Mouse (Mus musculus) megakaryocyte, adult 5-6 weeks (primary cell): ENCODE data around the gene Rabgef1. TPM values are rescaled to one million over a fixed set of nuclear protein-coding genes. Genes with fewer than 3 reads are reported as not detected.

Experiments used
- ATAC-seq: 2 replicates; pipeline ENCODE4 v1.8.0; 2016; ENCODE audit warnings: mild to moderate bottlenecking, inconsistent platforms; ENCODE audit not compliant: poor library complexity, severe bottlenecking
- total RNA-seq, 2 experiments: library from RNA; stranded (forward) in 1 of 2; stranded (reverse) in 1 of 2; fragments of 153-499, 151-499 nt in 1 of 2; fragments of 221-1000, 200-1000 nt in 1 of 2; gene quantifications; 2 replicates each; pipeline versions ENCODE4 v1.2.3 to v1.2.4; 2015 to 2017

The Rabgef1 gene
- total RNA-seq, 2 experiments from 2014 or later: 16.8 to 19.9 TPM

GRCm38 (mm10) chr5:130170666-130171422 lies 754 bp upstream of the Rabgef1 start:
- peak; percentile 22 for ATAC-seq

GRCm38 (mm10) chr5:130171956-130172601 lies 481 bp downstream of the Rabgef1 start:
- peak; percentile 65 for ATAC-seq

- ATAC-seq: no peak
Measured at GRCm38 (mm10) chr5:130173012-130173411, 1.4 kb downstream of the Rabgef1 start.

- ATAC-seq: no peak
Measured at GRCm38 (mm10) chr5:130177871-130178270, 6.3 kb downstream of the Rabgef1 start.

DNA sequence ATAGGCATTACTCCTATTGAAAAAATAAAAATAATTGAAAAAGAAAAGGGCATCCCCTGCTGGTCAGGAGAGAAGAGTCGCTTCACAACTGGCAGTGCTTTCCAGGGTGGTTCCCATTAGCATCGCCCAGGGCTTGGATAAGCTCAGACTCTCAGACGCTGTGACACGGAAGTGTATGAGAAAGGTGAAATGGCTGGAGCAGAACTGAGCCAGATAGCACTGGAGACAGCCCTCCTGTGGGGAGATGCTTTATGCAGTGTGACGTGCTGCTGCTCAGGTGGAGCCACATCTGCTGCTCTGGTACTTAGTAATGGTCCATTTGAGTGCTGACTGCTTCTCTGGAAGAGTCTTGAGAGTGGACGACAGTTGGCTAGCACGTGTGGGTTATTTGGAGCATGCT lies 8.8 kb downstream of the Rabgef1 start:
- ATAC-seq: no peak

- ATAC-seq: no peak
Measured at GRCm38 (mm10) chr5:130181740-130182540, 10.3 kb downstream of the Rabgef1 start.

DNA sequence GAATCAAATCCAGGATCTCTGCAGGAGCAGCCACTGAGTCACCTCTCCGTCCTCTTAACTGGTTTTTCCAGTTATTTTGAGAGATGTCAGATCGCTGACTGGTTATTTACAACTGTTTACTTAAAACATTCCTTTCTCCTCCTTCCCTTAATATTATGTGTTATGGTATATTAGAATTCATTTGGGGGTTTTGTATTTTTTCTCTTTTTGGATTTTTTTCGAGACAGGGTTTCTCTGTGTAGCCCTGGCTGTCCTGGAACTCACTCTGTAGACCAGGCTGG lies 10.9 kb downstream of the Rabgef1 start:
- no peak for ATAC-seq

DNA sequence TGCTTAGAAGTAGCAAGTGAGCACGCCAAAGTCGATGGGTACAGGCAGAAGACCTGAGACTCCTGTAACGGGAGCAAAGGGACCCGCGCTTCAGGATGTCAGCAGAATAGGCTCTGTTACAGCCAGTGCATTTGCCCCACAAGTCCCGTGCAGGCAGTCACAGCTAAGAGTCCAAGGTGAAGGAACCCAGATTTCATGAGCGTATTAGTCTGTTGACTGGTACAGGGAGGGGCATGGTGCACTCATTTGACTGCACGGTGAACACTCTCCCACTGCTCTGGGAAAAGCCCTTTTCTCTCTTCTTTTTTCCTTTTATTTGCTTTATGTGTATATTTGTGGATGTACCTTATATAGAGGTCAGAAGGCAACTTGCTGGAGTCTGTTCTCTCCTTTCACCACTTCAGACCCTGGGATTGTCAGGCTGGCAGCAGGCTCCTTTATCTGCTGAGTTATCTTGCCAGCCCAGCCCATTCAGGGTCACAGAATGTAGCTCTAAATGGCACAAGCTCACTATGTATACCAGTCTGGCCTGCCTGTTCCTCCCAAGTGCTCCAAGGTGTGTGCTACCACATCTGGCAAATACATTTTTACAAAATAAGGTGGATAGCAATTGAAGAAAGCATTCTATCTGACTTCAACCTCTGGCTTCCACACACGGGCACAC lies 12.7 kb downstream of the Rabgef1 start:
- no peak for ATAC-seq

GRCm38 (mm10) chr5:130185312-130185711 lies 13.7 kb downstream of the Rabgef1 start:
- ATAC-seq: no peak

DNA sequence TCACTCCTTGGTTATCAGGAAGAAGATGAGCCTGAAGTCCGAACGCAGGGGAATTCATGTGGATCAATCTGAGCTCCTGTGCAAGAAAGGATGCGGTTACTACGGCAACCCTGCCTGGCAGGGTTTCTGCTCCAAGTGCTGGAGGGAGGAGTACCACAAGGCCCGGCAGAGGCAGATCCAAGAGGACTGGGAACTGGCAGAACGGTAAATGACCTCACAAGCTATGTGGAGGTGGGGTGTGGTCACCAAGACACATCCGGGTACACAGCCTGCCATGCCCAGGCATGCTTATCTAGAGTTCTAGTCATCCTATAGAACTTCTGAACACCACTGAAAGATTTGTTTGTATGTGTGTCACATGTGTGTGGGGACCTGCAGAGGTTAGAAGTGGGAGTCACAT lies 15.8 kb downstream of the Rabgef1 start:
- no peak for ATAC-seq

DNA sequence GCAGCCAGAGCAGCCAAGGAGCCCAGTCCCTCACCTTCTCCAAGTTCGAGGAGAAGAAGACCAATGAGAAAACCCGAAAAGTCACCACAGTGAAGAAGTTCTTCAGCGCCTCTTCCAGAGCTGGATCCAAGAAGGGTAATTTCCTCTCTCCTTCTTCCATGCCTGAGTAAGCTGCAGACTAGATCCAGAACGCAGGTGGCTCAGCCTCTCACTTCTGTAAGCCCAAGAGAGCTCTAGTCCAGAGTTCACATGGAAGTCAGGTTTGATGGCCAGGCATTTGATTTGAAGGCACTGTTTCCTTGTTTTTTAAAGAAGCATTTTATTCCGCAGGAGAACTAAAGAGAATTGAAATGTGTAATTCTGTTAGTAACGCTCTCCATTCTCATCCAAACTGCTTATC lies 19.3 kb downstream of the Rabgef1 start:
- no peak for ATAC-seq

DNA sequence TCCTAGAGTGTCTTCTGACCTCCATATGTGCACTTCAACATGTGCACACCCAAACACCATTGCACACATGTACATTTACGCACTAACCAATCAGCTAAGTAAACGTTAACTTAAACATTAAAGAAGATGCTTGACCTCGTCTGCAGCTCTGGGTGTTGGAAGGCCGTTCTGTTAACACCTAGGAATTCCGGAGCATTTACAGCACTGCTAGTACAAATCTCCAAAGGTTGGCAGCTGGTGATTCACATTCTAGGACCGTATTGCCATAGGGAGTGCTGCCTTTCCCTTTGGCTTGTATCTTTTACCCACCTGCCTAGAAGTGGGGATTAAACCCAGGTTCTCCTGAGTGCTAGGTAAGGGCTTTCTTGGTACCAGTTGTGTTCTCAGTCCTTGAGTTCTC lies 20.3 kb downstream of the Rabgef1 start:
- no peak for ATAC-seq

GRCm38 (mm10) chr5:130192356-130192944 lies 20.9 kb downstream of the Rabgef1 start:
- ATAC-seq: no peak

DNA sequence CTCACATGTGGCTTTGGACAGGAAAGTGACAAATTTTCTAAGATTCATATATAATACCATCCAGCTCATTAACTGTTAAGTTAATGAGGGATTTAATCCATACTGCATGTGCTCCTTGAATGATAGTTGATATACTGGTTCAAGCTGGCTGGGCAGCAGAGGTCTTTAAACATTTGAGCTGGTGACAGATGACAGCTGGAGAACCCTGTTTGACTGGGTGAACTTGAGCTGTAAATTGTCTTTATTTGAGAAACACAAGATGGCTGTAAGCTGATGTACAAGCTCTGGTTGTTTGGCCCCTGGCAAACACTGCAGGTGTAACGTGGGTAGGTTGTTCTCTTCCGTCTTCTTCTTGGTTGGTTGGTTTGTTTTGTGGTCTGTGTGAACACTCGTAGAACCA lies 22.2 kb downstream of the Rabgef1 start:
- ATAC-seq: no peak

- no peak for ATAC-seq
Measured at GRCm38 (mm10) chr5:130196307-130196706, 24.7 kb downstream of the Rabgef1 start.

- no peak for ATAC-seq
Measured at GRCm38 (mm10) chr5:130197454-130197853, 25.9 kb downstream of the Rabgef1 start.

DNA sequence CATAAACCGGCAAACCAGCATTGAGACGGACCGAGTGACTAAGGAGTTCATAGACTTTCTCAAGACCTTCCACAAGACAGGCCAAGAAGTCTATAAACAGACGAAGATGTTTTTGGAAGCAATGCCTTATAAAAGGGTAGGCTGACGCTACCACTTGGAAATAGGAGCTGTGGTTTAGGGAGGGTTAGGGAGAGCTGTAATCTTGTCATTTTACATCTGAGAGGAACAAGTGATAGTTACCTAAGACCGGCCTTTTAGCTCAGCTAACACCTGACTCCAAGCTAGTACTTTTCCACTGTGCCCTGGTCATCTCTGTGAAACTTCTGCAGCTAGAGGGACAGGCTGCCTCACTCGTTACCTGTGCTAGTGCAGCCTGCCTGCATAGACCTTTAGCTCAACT lies 26.4 kb downstream of the Rabgef1 start:
- ATAC-seq: no peak

GRCm38 (mm10) chr5:130200233-130201029 lies 28.8 kb downstream of the Rabgef1 start:
- no peak for ATAC-seq

DNA sequence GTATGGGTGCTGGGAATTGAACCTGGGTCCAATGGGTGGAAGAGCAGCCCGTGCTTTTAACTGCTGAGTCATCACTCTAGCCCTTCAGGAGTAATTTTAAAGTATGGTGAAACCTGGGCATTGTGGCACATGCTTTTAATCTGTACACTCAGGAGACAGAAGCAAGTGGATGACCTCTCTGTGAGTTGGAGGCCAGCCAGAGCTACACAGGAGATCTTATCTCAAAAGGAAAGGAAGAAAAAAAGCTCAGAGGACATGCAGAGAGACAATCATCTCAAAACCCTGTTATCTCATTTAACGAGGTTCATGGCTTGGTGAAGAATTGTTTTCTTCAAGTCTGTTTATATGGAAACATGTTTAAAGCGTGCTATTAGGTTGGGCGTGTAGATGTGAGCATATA lies 32.4 kb downstream of the Rabgef1 start:
- peak; percentile 14; the same call in 1 of the 2 replicates for ATAC-seq

DNA sequence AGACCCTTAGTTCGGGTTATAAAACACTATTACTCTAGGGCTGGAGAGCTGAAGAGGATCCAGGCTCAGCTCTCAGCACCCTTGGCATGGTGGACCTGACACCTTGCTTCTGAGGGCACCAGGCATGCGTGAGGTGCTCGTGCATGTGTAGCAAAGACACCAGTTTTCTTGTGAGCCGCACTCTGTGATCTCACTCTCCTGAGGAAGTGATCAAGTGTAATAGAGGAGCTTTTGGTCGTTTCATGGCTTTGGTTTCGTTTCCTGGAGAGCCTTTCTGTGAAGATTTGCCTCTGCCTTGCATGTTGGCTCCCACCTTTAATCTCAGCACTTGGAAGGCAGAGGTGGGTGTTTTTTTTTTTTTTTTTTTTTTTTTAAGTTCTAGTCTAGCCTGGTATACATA lies 33.0 kb downstream of the Rabgef1 start:
- peak; percentile 59 for ATAC-seq
